Mouse (Mus musculus) MEL (cell line): ENCODE measurements at regions not wholly inside any gene's neighbourhood (a gene's known extent, or its start where the extent isn't known, plus 50 kb on each side); places are given as distances from the start of the nearest gene placed in this dataset.

Source experiments
- DNase-seq: peaks from one replicate; pipeline ENCODE4 v3.0.0; 2011; ENCODE audit warnings: low read depth, low spot score
- H3K27ac ChIP-seq: 2 replicates; pipeline ENCODE4 v1.5.1; 2012; ENCODE audit warnings: low read depth, mild to moderate bottlenecking, control low read depth, low read length, moderate library complexity; ENCODE audit not compliant: control insufficient read depth
- H3K27me3 ChIP-seq, 2 experiments: fragments of 150-350 bp in 1 of 2; sonication (generic) in 1 of 2; 2 replicates each; pipeline ENCODE4 v1.6.1; 2012; ENCODE audit warnings: low read length in 2 of 2, mild to moderate bottlenecking in 2 of 2, improper control_type of control experiment in 1 of 2, moderate library complexity in 1 of 2; ENCODE audit not compliant: insufficient read depth in 2 of 2, control insufficient read depth in 1 of 2
- H3K36me3 ChIP-seq, 2 experiments: 2 replicates each; pipeline ENCODE4 v1.6.1; 2012 to 2014; ENCODE audit warnings: low read length in 2 of 2, improper control_type of control experiment in 1 of 2, inconsistent platforms in 1 of 2, mild to moderate bottlenecking in 1 of 2; ENCODE audit not compliant: insufficient read depth in 2 of 2, control insufficient read depth in 1 of 2
- H3K4me1 ChIP-seq, 2 experiments: fragments of 150-350 bp in 1 of 2; sonication (generic) in 1 of 2; 2 replicates each; pipeline ENCODE4 v1.6.1; 2012; ENCODE audit warnings: low read length in 2 of 2, improper control_type of control experiment in 1 of 2, mild to moderate bottlenecking in 1 of 2; ENCODE audit not compliant: insufficient read depth in 2 of 2, control insufficient read depth in 1 of 2
- H3K4me3 ChIP-seq, 2 experiments: fragments of 150-350 bp in 1 of 2; sonication (generic) in 1 of 2; 2 replicates each; pipeline ENCODE4 v1.5.1; 2012; ENCODE audit warnings: low read depth in 2 of 2, low read length in 2 of 2, mild to moderate bottlenecking in 2 of 2, moderate library complexity in 2 of 2, control low read depth in 1 of 2, improper control_type of control experiment in 1 of 2; ENCODE audit not compliant: control insufficient read depth in 1 of 2, insufficient read depth in 1 of 2
- H3K79me2 ChIP-seq: 2 replicates; pipeline ENCODE4 v1.6.1; 2012; ENCODE audit warnings: mild to moderate bottlenecking, low read length, moderate library complexity; ENCODE audit not compliant: control insufficient read depth, poor library complexity, insufficient read depth
- H3K9ac ChIP-seq: 2 replicates; pipeline ENCODE4 v1.6.1; 2012; ENCODE audit warnings: low read depth, mild to moderate bottlenecking, control low read depth, low read length, moderate library complexity; ENCODE audit not compliant: control insufficient read depth, poor library complexity, severe bottlenecking
- H3K9me3 ChIP-seq: fragments of 150-350 bp; sonication (generic); replicated peaks from 2 replicates; pipeline ENCODE4 v1.6.1; 2012; ENCODE audit warnings: mild to moderate bottlenecking, low read length, improper control_type of control experiment, moderate library complexity; ENCODE audit not compliant: insufficient read depth
- CTCF ChIP-seq, 3 experiments: IDR thresholded peaks in 2 of 3; conservative IDR thresholded peaks in 1 of 3; 2 replicates each; pipeline ENCODE4 v1.5.1; 2011 to 2012; ENCODE audit warnings: low read length in 3 of 3, low read depth in 2 of 3, mild to moderate bottlenecking in 2 of 3, improper control_type of control experiment in 1 of 3, inconsistent platforms in 1 of 3, mixed read lengths in 1 of 3, moderate library complexity in 1 of 3; ENCODE audit not compliant: control insufficient read depth in 1 of 3, insufficient read depth in 1 of 3, poor library complexity in 1 of 3, severe bottlenecking in 1 of 3
- ELF1 ChIP-seq: IDR thresholded peaks from 2 replicates; pipeline ENCODE4 v1.6.1; 2014; ENCODE audit warnings: low read depth, mild to moderate bottlenecking, inconsistent platforms, low read length, improper control_type of control experiment, moderate library complexity
- EP300 ChIP-seq, 2 experiments: IDR thresholded peaks; 2 replicates each; pipeline ENCODE4 v1.6.1; 2011; ENCODE audit warnings: improper control_type of control experiment in 2 of 2, low read length in 2 of 2, low read depth in 1 of 2, mild to moderate bottlenecking in 1 of 2
- ETS1 ChIP-seq: IDR thresholded peaks from 2 replicates; pipeline ENCODE4 v1.6.1; 2012; ENCODE audit warnings: low read depth, mild to moderate bottlenecking, inconsistent platforms, low read length, improper control_type of control experiment, moderate library complexity
- GABPA ChIP-seq: IDR thresholded peaks from 2 replicates; pipeline ENCODE4 v1.6.1; 2012; ENCODE audit warnings: low read depth, mild to moderate bottlenecking, inconsistent platforms, low read length, improper control_type of control experiment, moderate library complexity
- GATA1 ChIP-seq: IDR thresholded peaks from 2 replicates; pipeline ENCODE4 v1.6.1; 2011; ENCODE audit warnings: low read depth, low read length, improper control_type of control experiment
- HCFC1 ChIP-seq: IDR thresholded peaks from 2 replicates; pipeline ENCODE4 v1.6.1; 2012; ENCODE audit warnings: low read depth, mild to moderate bottlenecking, inconsistent platforms, low read length, improper control_type of control experiment, moderate library complexity
- JUND ChIP-seq: IDR thresholded peaks from 2 replicates; pipeline ENCODE4 v1.6.1; 2011; ENCODE audit warnings: low read depth, mild to moderate bottlenecking, improper control_type of control experiment, low read length
- MAX ChIP-seq: IDR thresholded peaks from 2 replicates; pipeline ENCODE4 v1.6.1; 2011; ENCODE audit warnings: low read length, improper control_type of control experiment
- MXI1 ChIP-seq: IDR thresholded peaks from 2 replicates; pipeline ENCODE4 v1.6.1; 2011; ENCODE audit warnings: mild to moderate bottlenecking, low read depth, low read length, improper control_type of control experiment
- MYC ChIP-seq: IDR thresholded peaks from 2 replicates; pipeline ENCODE4 v1.6.1; 2011; ENCODE audit warnings: low read depth, mild to moderate bottlenecking, low read length, improper control_type of control experiment, moderate library complexity
- NELFE ChIP-seq: IDR thresholded peaks from 2 replicates; pipeline ENCODE4 v1.6.1; 2011; ENCODE audit warnings: low read depth, low read length, improper control_type of control experiment
- POLR2A ChIP-seq, 2 experiments: IDR thresholded peaks; 2 replicates each; pipeline ENCODE4 v1.6.1; 2011 to 2012; ENCODE audit warnings: low read length in 2 of 2, mild to moderate bottlenecking in 2 of 2, control low read depth in 1 of 2, improper control_type of control experiment in 1 of 2, low read depth in 1 of 2, moderate library complexity in 1 of 2; ENCODE audit not compliant: control insufficient read depth in 1 of 2, insufficient read depth in 1 of 2, poor library complexity in 1 of 2
- POLR2AphosphoS5 ChIP-seq: IDR thresholded peaks from 2 replicates; pipeline ENCODE4 v1.6.1; 2012; ENCODE audit warnings: low read depth, borderline replicate concordance, mild to moderate bottlenecking, inconsistent platforms, low read length, moderate library complexity, mixed read lengths
- RAD21 ChIP-seq: IDR thresholded peaks from 2 replicates; pipeline ENCODE4 v1.6.1; 2011; ENCODE audit warnings: mild to moderate bottlenecking, low read depth, low read length, improper control_type of control experiment
- RCOR1 ChIP-seq: IDR thresholded peaks from 2 replicates; pipeline ENCODE4 v1.6.1; 2012; ENCODE audit warnings: low read depth, mild to moderate bottlenecking, inconsistent platforms, low read length, improper control_type of control experiment
- SIN3A ChIP-seq: IDR thresholded peaks from 2 replicates; pipeline ENCODE4 v1.6.1; 2012; ENCODE audit warnings: low read length, improper control_type of control experiment, inconsistent platforms
- SMC3 ChIP-seq: IDR thresholded peaks from 2 replicates; pipeline ENCODE4 v1.6.1; 2011; ENCODE audit warnings: low read depth, low read length, improper control_type of control experiment
- TBP ChIP-seq: IDR thresholded peaks from 2 replicates; pipeline ENCODE4 v1.8.0; 2011; ENCODE audit warnings: low read depth, low read length, improper control_type of control experiment
- UBTF ChIP-seq: IDR thresholded peaks from 2 replicates; pipeline ENCODE4 v1.6.1; 2012; ENCODE audit warnings: low read depth, mild to moderate bottlenecking, inconsistent platforms, low read length, improper control_type of control experiment, moderate library complexity, borderline replicate concordance; ENCODE audit not compliant: insufficient read depth
- USF1 ChIP-seq: IDR thresholded peaks from 2 replicates; pipeline ENCODE4 v1.6.1; 2014; ENCODE audit warnings: low read depth, mild to moderate bottlenecking, inconsistent platforms, low read length, improper control_type of control experiment, moderate library complexity
- USF2 ChIP-seq, 2 experiments: IDR thresholded peaks; 2 replicates each; pipeline ENCODE4 v1.6.1; 2011 to 2012; ENCODE audit warnings: improper control_type of control experiment in 2 of 2, low read length in 2 of 2, borderline replicate concordance in 1 of 2, inconsistent platforms in 1 of 2, low read depth in 1 of 2, mild to moderate bottlenecking in 1 of 2; ENCODE audit not compliant: insufficient read depth in 1 of 2
- ZC3H11A ChIP-seq: IDR thresholded peaks from 2 replicates; pipeline ENCODE4 v1.6.1; 2012; ENCODE audit warnings: low read depth, mild to moderate bottlenecking, inconsistent platforms, low read length, improper control_type of control experiment
- ZKSCAN1 ChIP-seq: IDR thresholded peaks from 2 replicates; pipeline ENCODE4 v1.6.1; 2012; ENCODE audit warnings: low read depth, mild to moderate bottlenecking, inconsistent platforms, low read length, improper control_type of control experiment, moderate library complexity
- ZMIZ1 ChIP-seq: IDR thresholded peaks from 2 replicates; pipeline ENCODE4 v1.6.1; 2012; ENCODE audit warnings: low read depth, mild to moderate bottlenecking, inconsistent platforms, low read length, improper control_type of control experiment, moderate library complexity
- ZNF384 ChIP-seq: IDR thresholded peaks from 2 replicates; pipeline ENCODE4 v1.6.1; 2012; ENCODE audit warnings: low read depth, mild to moderate bottlenecking, inconsistent platforms, low read length, improper control_type of control experiment

- H3K27me3 ChIP-seq: no peaks in the 10 kb centered on the region
- TF ChIP-seq POLR2A (IDR thresholded peaks at IDR 0.05; ENCODE audit: control insufficient read depth in 1 of 2, insufficient read depth in 1 of 2, low read depth in 1 of 2, low read length in 2 of 2, poor library complexity in 1 of 2): no peak
- TF ChIP-seq MAX: no peak
- TF ChIP-seq SMC3: no peak
- TF ChIP-seq MYC: no peak
- no peak for TF ChIP-seq TBP
- TF ChIP-seq UBTF: no peak
- no peak for TF ChIP-seq MXI1
- no peak for TF ChIP-seq EP300 (IDR thresholded peaks at IDR 0.05; ENCODE audit: low read depth in 1 of 2, low read length in 2 of 2)
- TF ChIP-seq USF1: no peak
- TF ChIP-seq GABPA: no peak
- TF ChIP-seq HCFC1: no peak
- no peak for TF ChIP-seq ZKSCAN1
- no peaks in the 10 kb centered on the region for H3K79me2 ChIP-seq
- no peaks in the 10 kb centered on the region for H3K36me3 ChIP-seq
- no peak overlapping the region for H3K4me3 ChIP-seq
- no peak overlapping the region for H3K27ac ChIP-seq
- no peaks in the 10 kb centered on the region for H3K9me3 ChIP-seq
- no peak for DNase-seq
- no peak overlapping the region for H3K9ac ChIP-seq
- H3K4me1 ChIP-seq: no peaks in the 10 kb centered on the region
Measured at GRCm38 (mm10) chr9:91981955-91982621, 210.6 kb upstream of the Plscr5 start.

- no peak overlapping the region for H3K27ac ChIP-seq
- DNase-seq: no peak
- H3K9me3 ChIP-seq: no peaks in the 10 kb centered on the region
- no peaks in the 10 kb centered on the region for H3K36me3 ChIP-seq
- no peaks in the 10 kb centered on the region for H3K79me2 ChIP-seq
- H3K27me3 ChIP-seq: no peaks in the 10 kb centered on the region
- no peak overlapping the region for H3K9ac ChIP-seq
- no peaks in the 10 kb centered on the region for H3K4me1 ChIP-seq
- TF ChIP-seq JUND (no peak), UBTF (no peak), MAX (no peak), RCOR1 (no peak), GABPA (no peak), GATA1 (no peak), ZMIZ1 (no peak), ZC3H11A (no peak), NELFE (no peak), TBP (no peak), SIN3A (no peak), USF1 (no peak), POLR2A (IDR thresholded peaks at IDR 0.05; ENCODE audit: control insufficient read depth in 1 of 2, insufficient read depth in 1 of 2, low read depth in 1 of 2, low read length in 2 of 2, poor library complexity in 1 of 2) (no peak), ETS1 (no peak), ELF1 (no peak), ZNF384 (no peak), USF2 (IDR thresholded peaks at IDR 0.05; ENCODE audit: borderline replicate concordance in 1 of 2, insufficient read depth in 1 of 2, low read depth in 1 of 2, low read length in 2 of 2) (no peak), POLR2AphosphoS5 (no peak), CTCF (IDR thresholded peaks at IDR 0.05 in 2 of 3, conservative IDR thresholded peaks at IDR 0.05 in 1 of 3; ENCODE audit: control insufficient read depth in 1 of 3, insufficient read depth in 1 of 3, low read depth in 2 of 3, low read length in 3 of 3, poor library complexity in 1 of 3, severe bottlenecking in 1 of 3) (no peak), RAD21 (no peak)
- no peak overlapping the region for H3K4me3 ChIP-seq
Measured at GRCm38 (mm10) chr9:91981499-91981898, 211.2 kb upstream of the Plscr5 start.
